Mouse (Mus musculus) adrenal gland, postnatal 36 days (tissue): ENCODE measurements at regions not wholly inside any gene's neighbourhood (a gene's known extent, or its start where the extent isn't known, plus 50 kb on each side); places are given as distances from the start of the nearest gene placed in this dataset.
"Not testable (repeated sequence)": the region's sequence is repeated elsewhere in the genome, so short reads cannot be mapped to it uniquely, and the experiment has no call there.

Experiments
- DNase-seq, 2 experiments: peaks; one replicate each; pipeline ENCODE4 v3.0.0; 2021; ENCODE audit warnings: mixed read lengths in 1 of 2

DNA sequence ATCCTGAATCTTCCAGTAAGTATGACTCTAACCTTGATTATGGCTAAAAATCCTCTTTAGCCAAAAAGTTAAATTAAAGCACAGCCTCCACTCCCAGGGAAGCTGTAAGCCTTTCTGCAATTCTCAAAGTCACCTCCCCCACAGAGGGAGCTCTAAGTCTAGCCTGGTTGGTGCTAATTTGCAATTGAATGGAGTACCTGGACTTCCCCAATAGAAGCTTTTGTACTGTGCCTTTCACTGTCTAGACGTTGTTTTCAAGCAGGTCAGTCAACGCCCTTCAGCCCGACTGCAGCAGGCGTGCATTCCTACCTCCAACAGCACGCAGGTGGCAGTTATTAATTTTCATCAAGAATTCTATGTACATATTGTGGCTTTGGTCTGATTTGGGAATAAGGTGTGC, 87.2 kb downstream of the Catsperg2 start:
- DNase-seq: not testable (repeated sequence)

DNA sequence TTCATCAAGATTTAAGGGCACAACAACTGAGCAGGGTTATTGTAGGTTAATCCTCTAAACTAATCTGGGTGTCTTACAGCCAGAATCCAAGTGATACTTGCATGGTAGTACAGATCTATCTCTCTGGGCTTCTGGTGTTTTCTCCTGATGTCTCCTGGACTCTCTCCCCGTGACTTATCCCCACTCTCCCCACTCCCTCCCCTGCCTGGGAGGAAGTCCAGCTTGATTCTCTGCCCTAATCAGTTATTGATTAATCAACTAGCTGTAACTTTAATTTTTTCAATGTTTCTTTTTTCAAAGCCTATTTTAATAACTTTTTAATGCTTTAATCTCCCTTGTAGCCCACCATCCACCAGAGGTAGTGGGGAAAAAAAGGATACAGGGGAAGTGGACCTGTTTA, 83.9 kb upstream of the Sipa1l3 start:
- DNase-seq: no peak

DNA sequence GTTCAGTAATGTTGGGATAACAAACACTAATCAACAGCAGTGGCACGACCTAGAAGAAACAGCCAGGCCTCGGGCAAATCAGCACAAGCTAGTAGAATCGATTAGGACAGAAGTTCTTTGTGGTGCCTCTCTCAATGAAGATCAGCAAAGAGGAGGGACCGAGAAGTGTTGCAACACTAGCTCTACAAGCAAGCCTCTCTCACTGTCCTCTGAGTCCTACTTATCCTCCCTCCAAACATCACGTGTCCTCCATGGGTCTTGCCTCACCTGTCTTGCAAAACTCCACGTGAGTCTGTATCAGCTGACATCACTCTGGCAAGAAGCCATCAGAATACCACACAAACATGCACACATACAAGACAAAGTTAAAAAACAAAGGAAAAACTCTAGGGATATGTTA, 82.9 kb upstream of the Sipa1l3 start:
- DNase-seq: no peak

DNA sequence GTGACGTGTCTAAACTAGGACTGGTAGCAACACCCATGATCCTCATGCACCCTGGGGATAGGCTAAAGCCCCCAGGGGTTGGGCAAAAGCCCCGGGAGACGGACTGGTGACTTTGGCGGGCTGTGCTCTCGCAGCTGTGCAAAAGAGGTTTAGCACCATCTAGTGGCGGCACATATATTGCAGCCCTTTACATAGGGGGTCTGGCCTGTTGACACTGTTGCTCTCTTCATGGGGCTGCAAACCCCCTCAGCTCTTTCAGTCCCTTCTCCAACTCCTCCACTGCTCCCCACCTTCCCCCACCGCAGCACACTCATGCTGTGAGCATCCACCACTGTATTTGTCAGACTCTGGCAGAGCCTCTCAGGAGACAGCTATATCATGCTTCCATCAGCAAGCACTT, 78.8 kb upstream of the Sipa1l3 start:
- peak; percentile 40 to 62 for DNase-seq

- no peak for DNase-seq
Observed at GRCm38 (mm10) chr7:29578128-29578527, 59.7 kb upstream of the Sipa1l3 start.

DNA sequence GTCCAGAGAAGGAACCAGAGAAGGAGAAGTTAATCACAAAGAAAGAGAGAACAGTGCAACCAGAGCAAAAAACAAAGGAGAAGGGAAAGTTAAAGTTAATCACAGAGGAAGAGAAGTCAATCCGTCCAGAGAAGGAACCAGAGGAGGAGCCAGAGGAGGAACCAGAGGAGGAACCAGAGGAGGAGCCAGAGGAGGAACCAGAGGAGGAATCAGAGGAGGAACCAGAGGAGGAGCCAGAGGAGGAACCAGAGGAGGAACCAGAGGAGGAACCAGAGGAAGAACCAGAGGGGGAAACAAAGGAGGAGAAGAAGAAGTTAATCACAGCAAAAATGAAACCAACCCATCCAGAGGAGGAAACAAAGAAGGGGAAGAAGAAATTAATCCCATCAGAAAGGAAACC, 57.2 kb upstream of the Sipa1l3 start:
- DNase-seq: no peak
